Mouse (Mus musculus) MEL (cell line): Measurements from ENCODE around the gene Clec16a. TPM values are rescaled to one million over a fixed set of nuclear protein-coding genes. Genes with fewer than 3 reads are reported as not detected.

Experiments used
- DNase-seq: peaks from one replicate; pipeline ENCODE4 v3.0.0; 2011; ENCODE audit warnings: low read depth, low spot score
- H3K27ac ChIP-seq: 2 replicates; pipeline ENCODE4 v1.5.1; 2012; ENCODE audit warnings: low read depth, mild to moderate bottlenecking, control low read depth, low read length, moderate library complexity; ENCODE audit not compliant: control insufficient read depth
- H3K27me3 ChIP-seq, 2 experiments: fragments of 150-350 bp in 1 of 2; sonication (generic) in 1 of 2; 2 replicates each; pipeline ENCODE4 v1.6.1; 2012; ENCODE audit warnings: low read length in 2 of 2, mild to moderate bottlenecking in 2 of 2, improper control_type of control experiment in 1 of 2, moderate library complexity in 1 of 2; ENCODE audit not compliant: insufficient read depth in 2 of 2, control insufficient read depth in 1 of 2
- H3K36me3 ChIP-seq, 2 experiments: 2 replicates each; pipeline ENCODE4 v1.6.1; 2012 to 2014; ENCODE audit warnings: low read length in 2 of 2, improper control_type of control experiment in 1 of 2, inconsistent platforms in 1 of 2, mild to moderate bottlenecking in 1 of 2; ENCODE audit not compliant: insufficient read depth in 2 of 2, control insufficient read depth in 1 of 2
- H3K4me1 ChIP-seq, 2 experiments: fragments of 150-350 bp in 1 of 2; sonication (generic) in 1 of 2; 2 replicates each; pipeline ENCODE4 v1.6.1; 2012; ENCODE audit warnings: low read length in 2 of 2, improper control_type of control experiment in 1 of 2, mild to moderate bottlenecking in 1 of 2; ENCODE audit not compliant: insufficient read depth in 2 of 2, control insufficient read depth in 1 of 2
- H3K4me3 ChIP-seq, 2 experiments: fragments of 150-350 bp in 1 of 2; sonication (generic) in 1 of 2; 2 replicates each; pipeline ENCODE4 v1.5.1; 2012; ENCODE audit warnings: low read depth in 2 of 2, low read length in 2 of 2, mild to moderate bottlenecking in 2 of 2, moderate library complexity in 2 of 2, control low read depth in 1 of 2, improper control_type of control experiment in 1 of 2; ENCODE audit not compliant: control insufficient read depth in 1 of 2, insufficient read depth in 1 of 2
- H3K79me2 ChIP-seq: 2 replicates; pipeline ENCODE4 v1.6.1; 2012; ENCODE audit warnings: mild to moderate bottlenecking, low read length, moderate library complexity; ENCODE audit not compliant: control insufficient read depth, poor library complexity, insufficient read depth
- H3K9ac ChIP-seq: 2 replicates; pipeline ENCODE4 v1.6.1; 2012; ENCODE audit warnings: low read depth, mild to moderate bottlenecking, control low read depth, low read length, moderate library complexity; ENCODE audit not compliant: control insufficient read depth, poor library complexity, severe bottlenecking
- H3K9me3 ChIP-seq: fragments of 150-350 bp; sonication (generic); replicated peaks from 2 replicates; pipeline ENCODE4 v1.6.1; 2012; ENCODE audit warnings: mild to moderate bottlenecking, low read length, improper control_type of control experiment, moderate library complexity; ENCODE audit not compliant: insufficient read depth
- BHLHE40 ChIP-seq: IDR thresholded peaks from 2 replicates; pipeline ENCODE4 v1.6.1; 2012; ENCODE audit warnings: low read depth, mild to moderate bottlenecking, inconsistent platforms, low read length, improper control_type of control experiment, borderline replicate concordance
- CHD1 ChIP-seq: IDR thresholded peaks from 2 replicates; pipeline ENCODE4 v1.6.1; 2012; ENCODE audit warnings: low read depth, mild to moderate bottlenecking, inconsistent platforms, low read length, improper control_type of control experiment
- CHD2 ChIP-seq: IDR thresholded peaks from 2 replicates; pipeline ENCODE4 v1.6.1; 2011; ENCODE audit warnings: low read length, improper control_type of control experiment
- CTCF ChIP-seq, 3 experiments: IDR thresholded peaks in 2 of 3; conservative IDR thresholded peaks in 1 of 3; 2 replicates each; pipeline ENCODE4 v1.5.1; 2011 to 2012; ENCODE audit warnings: low read length in 3 of 3, low read depth in 2 of 3, mild to moderate bottlenecking in 2 of 3, improper control_type of control experiment in 1 of 3, inconsistent platforms in 1 of 3, mixed read lengths in 1 of 3, moderate library complexity in 1 of 3; ENCODE audit not compliant: control insufficient read depth in 1 of 3, insufficient read depth in 1 of 3, poor library complexity in 1 of 3, severe bottlenecking in 1 of 3
- E2F4 ChIP-seq: IDR thresholded peaks from 2 replicates; pipeline ENCODE4 v1.6.1; 2011; ENCODE audit warnings: low read depth, low read length, improper control_type of control experiment, borderline replicate concordance
- ELF1 ChIP-seq: IDR thresholded peaks from 2 replicates; pipeline ENCODE4 v1.6.1; 2014; ENCODE audit warnings: low read depth, mild to moderate bottlenecking, inconsistent platforms, low read length, improper control_type of control experiment, moderate library complexity
- GABPA ChIP-seq: IDR thresholded peaks from 2 replicates; pipeline ENCODE4 v1.6.1; 2012; ENCODE audit warnings: low read depth, mild to moderate bottlenecking, inconsistent platforms, low read length, improper control_type of control experiment, moderate library complexity
- GATA1 ChIP-seq: IDR thresholded peaks from 2 replicates; pipeline ENCODE4 v1.6.1; 2011; ENCODE audit warnings: low read depth, low read length, improper control_type of control experiment
- MAFK ChIP-seq: IDR thresholded peaks from 2 replicates; pipeline ENCODE4 v1.6.1; 2011; ENCODE audit warnings: low read depth, mild to moderate bottlenecking, low read length, improper control_type of control experiment, borderline replicate concordance
- MAZ ChIP-seq: IDR thresholded peaks from 2 replicates; pipeline ENCODE4 v1.6.1; 2012; ENCODE audit warnings: low read depth, mild to moderate bottlenecking, inconsistent platforms, low read length, improper control_type of control experiment
- POLR2A ChIP-seq, 2 experiments: IDR thresholded peaks; 2 replicates each; pipeline ENCODE4 v1.6.1; 2011 to 2012; ENCODE audit warnings: low read length in 2 of 2, mild to moderate bottlenecking in 2 of 2, control low read depth in 1 of 2, improper control_type of control experiment in 1 of 2, low read depth in 1 of 2, moderate library complexity in 1 of 2; ENCODE audit not compliant: control insufficient read depth in 1 of 2, insufficient read depth in 1 of 2, poor library complexity in 1 of 2
- POLR2AphosphoS2 ChIP-seq: IDR thresholded peaks from 2 replicates; pipeline ENCODE4 v1.6.1; 2011; ENCODE audit warnings: low read length, improper control_type of control experiment
- RAD21 ChIP-seq: IDR thresholded peaks from 2 replicates; pipeline ENCODE4 v1.6.1; 2011; ENCODE audit warnings: mild to moderate bottlenecking, low read depth, low read length, improper control_type of control experiment
- RCOR1 ChIP-seq: IDR thresholded peaks from 2 replicates; pipeline ENCODE4 v1.6.1; 2012; ENCODE audit warnings: low read depth, mild to moderate bottlenecking, inconsistent platforms, low read length, improper control_type of control experiment
- SMC3 ChIP-seq: IDR thresholded peaks from 2 replicates; pipeline ENCODE4 v1.6.1; 2011; ENCODE audit warnings: low read depth, low read length, improper control_type of control experiment
- USF1 ChIP-seq: IDR thresholded peaks from 2 replicates; pipeline ENCODE4 v1.6.1; 2014; ENCODE audit warnings: low read depth, mild to moderate bottlenecking, inconsistent platforms, low read length, improper control_type of control experiment, moderate library complexity
- ZKSCAN1 ChIP-seq: IDR thresholded peaks from 2 replicates; pipeline ENCODE4 v1.6.1; 2012; ENCODE audit warnings: low read depth, mild to moderate bottlenecking, inconsistent platforms, low read length, improper control_type of control experiment, moderate library complexity
- polyA plus RNA-seq, 2 experiments: library from polyadenylated mRNA; stranded (reverse) in 1 of 2; unstranded in 1 of 2; fragments of >175 nt in 1 of 2; fragments of >200 nt in 1 of 2; gene quantifications; 2 replicates each; pipeline versions ENCODE4 v1.2.1 to v1.2.4; 2012; ENCODE audit warnings: low replicate concordance in 2 of 2, low read depth in 1 of 2; ENCODE audit not compliant: insufficient read length in 2 of 2, insufficient read depth in 1 of 2, missing spikeins in 1 of 2
- total RNA-seq: library from RNA; depleted of rRNA; stranded (reverse); fragments of 300-350 nt; gene quantifications from 2 replicates; pipeline ENCODE4 v1.2.3, GENCODE M21; 2012

The Clec16a gene
- total and polyA plus RNA-seq, 3 experiments: 10.4 to 49.3 (median 22.1) TPM

DNA sequence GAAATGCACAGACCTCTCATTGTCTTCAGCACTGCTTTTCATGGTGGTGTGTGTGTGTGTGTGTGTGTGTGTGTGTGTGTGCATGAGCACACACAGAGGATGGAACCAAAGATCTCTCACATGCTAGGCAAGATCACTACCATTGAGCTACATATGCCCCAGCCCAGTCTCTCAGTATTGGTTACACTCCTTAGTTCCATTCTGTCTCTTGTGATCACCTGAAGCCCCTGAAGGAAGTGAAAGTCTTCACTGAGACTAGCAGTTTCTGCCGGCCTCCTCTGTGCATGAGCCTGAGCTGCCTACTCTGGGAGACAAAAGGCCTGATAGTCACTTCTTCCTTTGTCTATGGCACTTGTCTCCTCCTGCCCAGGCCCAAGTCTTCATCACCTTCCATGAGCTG, 46.0 kb upstream of the Clec16a start (continued):
- no peak for TF ChIP-seq GABPA

GRCm38 (mm10) chr16:10501865-10502264, 43.3 kb upstream of the Clec16a start:
- no peaks in the 10 kb centered on the region for H3K36me3 ChIP-seq
- no peaks in the 10 kb centered on the region for H3K9me3 ChIP-seq
- no peak overlapping the region for H3K4me3 ChIP-seq
- peak; percentile 53 for DNase-seq
- TF ChIP-seq MAZ (no peak), E2F4 (no peak), SMC3 (no peak), POLR2A (IDR thresholded peaks at IDR 0.05; ENCODE audit: control insufficient read depth in 1 of 2, insufficient read depth in 1 of 2, low read depth in 1 of 2, low read length in 2 of 2, poor library complexity in 1 of 2) (no peak), USF1 (no peak), CHD2 (no peak), GABPA (no peak), GATA1 (no peak), CHD1 (no peak), BHLHE40 (no peak), ELF1 (no peak), CTCF (IDR thresholded peaks at IDR 0.05 in 2 of 3, conservative IDR thresholded peaks at IDR 0.05 in 1 of 3; ENCODE audit: control insufficient read depth in 1 of 3, insufficient read depth in 1 of 3, low read depth in 2 of 3, low read length in 3 of 3, poor library complexity in 1 of 3, severe bottlenecking in 1 of 3) (no peak), RCOR1 (no peak)
- no peak overlapping the region for H3K27ac ChIP-seq
- no peaks in the 10 kb centered on the region for H3K79me2 ChIP-seq
- no peaks in the 10 kb centered on the region for H3K4me1 ChIP-seq
- no peak overlapping the region for H3K9ac ChIP-seq
- H3K27me3 ChIP-seq: peaks cover 0 to 4% of the 10 kb centered on the region in 2 experiments; a peak in 2 of 4 replicates

GRCm38 (mm10) chr16:10503058-10503457, 42.1 kb upstream of the Clec16a start:
- H3K9ac ChIP-seq: no peak overlapping the region
- TF ChIP-seq CHD2: no peak
- TF ChIP-seq RAD21: no peak
- no peak for TF ChIP-seq ZKSCAN1
- TF ChIP-seq POLR2AphosphoS2: no peak
- peak in 1 of 3 experiments; percentile 25; a peak in 1 of 6 replicates for TF ChIP-seq CTCF (IDR thresholded peaks at IDR 0.05 in 2 of 3, conservative IDR thresholded peaks at IDR 0.05 in 1 of 3; ENCODE audit: control insufficient read depth in 1 of 3, insufficient read depth in 1 of 3, low read depth in 2 of 3, low read length in 3 of 3, poor library complexity in 1 of 3, severe bottlenecking in 1 of 3)
- no peak for TF ChIP-seq MAZ
- TF ChIP-seq MAFK: no peak
- no peaks in the 10 kb centered on the region for H3K79me2 ChIP-seq
- no peak overlapping the region for H3K27ac ChIP-seq
- H3K9me3 ChIP-seq: no peaks in the 10 kb centered on the region
- DNase-seq: no peak
- H3K27me3 ChIP-seq: peaks cover 1 to 2% of the 10 kb centered on the region in 2 experiments; a peak in 2 of 4 replicates
- H3K4me3 ChIP-seq: no peak overlapping the region
- no peaks in the 10 kb centered on the region for H3K36me3 ChIP-seq
- no peaks in the 10 kb centered on the region for H3K4me1 ChIP-seq
